Mouse (Mus musculus): ENCODE measurements at regions not wholly inside any gene's neighbourhood (a gene's known extent, or its start where the extent isn't known, plus 50 kb on each side); places are given as distances from the start of the nearest gene placed in this dataset.
"Not testable (repeated sequence)": the region's sequence is repeated elsewhere in the genome, so short reads cannot be mapped to it uniquely, and the experiment has no call there.

DNA sequence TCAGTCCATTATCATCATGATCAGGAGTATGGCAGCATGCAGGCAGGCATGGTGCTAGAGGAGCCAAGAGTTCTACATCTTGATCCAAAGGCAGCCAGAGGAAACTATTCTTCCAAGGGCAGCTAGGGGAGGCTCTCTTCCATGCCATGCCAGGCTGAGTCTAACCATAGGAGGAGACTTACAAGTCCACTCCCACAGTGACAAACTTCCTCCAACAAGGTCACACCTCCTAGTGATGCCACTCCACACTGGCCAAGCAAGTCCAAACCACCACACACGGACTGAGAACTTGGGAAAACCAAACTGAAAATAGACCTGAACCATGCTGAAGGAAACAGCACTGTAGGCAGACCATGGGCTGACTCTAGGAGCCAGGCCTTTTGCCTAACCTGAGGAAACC is 197.4 kb downstream of the Prex1 start:
- no peak for DNase-seq

DNA sequence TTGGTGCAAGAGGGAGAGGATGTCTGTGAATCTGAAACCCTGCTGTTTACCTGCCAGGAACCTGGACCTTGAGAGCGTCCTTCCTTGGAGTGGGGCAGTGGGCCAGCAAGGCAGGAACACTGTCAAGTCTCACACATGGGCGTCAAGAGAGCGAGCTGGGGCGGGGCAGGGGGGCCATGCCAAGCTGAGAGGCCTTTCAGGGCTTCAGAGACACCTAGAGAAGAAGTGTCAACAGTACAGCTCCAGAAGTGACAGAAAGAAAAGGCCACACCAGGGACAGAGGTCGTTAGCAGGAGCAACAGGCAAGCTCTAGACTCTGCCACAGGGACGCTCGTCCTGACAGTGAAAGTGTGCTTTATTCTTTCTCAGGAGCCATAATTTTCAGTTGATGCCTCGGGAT is 199.0 kb downstream of the Prex1 start:
- DNase-seq = no peak

DNA sequence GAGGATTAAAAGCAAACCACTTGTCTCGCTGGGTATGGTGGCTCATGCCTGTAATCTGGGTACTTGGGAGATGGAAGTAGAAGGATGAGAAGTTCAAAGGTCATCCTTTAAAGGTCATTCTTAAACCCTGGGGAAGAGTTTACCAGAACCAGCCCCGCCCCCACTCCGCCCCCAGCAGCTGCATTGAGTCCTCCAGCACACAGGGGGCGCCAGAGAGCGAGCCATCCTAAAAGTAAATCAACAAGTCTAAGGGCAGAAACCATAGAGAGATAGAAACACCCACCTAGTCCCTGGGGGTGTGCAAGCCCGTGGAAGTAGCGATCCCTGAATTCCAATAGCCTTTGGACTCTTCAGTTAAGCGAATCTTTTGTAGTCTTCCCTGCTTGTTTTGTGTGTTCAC is 201.1 kb downstream of the Prex1 start:
- DNase-seq = no peak

DNA sequence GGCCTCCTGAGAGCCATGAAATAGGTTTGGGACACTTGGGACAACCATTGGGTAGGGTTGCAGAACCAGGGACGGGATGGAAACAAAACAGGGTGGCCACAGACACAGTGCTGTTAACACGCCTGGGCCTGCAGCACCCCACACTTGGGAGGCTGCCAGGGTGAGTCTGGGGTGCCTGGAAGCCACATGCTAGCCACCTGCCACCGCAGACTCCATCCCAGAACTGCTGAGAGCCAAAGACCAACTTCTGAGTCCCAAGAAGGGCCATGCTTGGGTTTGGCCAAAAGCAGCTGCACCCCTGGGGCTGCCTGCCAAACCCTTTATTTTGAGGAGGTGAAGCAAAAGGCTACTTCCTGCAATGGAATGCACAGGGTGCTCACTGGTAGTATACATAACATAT is 202.2 kb downstream of the Prex1 start:
- DNase-seq = not testable (repeated sequence)

DNA sequence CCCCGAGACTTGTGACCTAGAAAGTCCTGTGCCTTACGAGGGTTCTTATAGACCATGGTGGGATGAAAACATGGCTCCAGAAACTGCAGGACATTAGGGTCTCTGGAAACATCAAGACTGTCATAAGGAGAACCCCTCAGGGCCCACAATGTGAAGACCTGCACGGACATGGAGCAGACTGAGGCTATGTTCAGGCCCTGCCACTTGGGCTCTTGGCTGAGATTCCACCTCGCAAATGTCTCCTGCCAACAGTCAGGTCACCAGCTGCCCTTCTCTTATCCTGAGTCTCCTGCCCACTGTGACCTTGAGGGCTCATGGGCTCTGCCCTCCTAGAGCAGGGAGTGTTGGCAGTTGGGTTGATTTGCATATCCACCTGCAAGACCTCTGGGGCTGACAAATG is 202.9 kb downstream of the Prex1 start:
- DNase-seq = no peak

DNA sequence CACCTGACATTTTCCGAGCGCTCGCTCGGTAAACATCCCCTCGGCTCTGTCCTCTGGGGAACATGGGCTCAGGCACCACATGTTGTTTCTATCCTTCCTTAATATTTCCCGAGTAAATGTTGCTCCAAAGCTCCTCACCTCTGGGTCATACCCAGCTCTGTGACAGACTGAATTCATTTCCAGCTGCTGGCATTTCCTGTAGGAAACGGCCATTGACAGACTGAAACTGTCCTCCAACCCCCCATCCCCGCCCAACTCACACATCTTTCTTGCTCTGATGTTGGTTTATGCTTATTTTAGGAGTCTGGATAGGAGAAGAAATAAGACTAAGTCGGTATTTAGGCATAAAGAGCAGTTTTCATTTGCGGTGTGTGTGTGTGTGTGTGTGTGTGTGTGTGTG is 204.0 kb downstream of the Prex1 start:
- no peak for DNase-seq

DNA sequence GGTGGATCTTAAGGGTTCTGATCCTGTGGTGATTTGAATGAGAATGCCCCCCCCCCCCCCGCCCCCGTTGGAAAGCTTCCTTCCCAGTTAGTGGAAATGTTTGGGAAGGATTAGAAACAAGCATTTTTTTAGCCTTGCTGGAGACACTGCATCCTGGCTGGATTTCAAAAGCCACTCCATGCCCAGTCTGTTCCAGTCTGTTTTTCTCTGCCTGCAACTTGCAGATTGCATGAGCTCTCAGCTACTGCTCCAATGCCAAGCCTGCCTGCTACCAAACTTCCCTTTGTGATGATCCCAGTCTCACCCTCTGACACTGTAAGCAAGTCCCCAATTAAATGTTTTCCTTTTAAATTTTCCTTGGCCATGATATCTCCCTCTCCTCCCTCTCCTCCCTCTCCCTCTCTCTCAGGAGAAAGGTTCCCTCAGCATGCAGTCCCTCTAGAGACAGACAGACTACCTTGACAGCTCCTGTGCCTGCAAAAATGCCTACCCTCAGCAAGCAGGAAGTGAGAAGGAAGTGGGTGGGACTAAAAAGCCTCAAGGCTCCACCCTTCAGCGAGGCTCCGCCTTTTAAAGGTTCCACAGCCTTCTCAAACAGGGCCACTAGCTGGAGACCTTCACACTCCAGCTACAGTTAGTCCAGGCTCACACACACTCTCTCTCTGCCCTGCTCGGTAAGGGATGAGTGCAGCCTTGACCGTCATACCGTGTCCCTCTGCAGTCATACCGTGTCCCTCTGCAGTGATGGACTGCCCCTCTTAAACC is 204.8 kb downstream of the Prex1 start:
- DNase-seq = no peak

DNA sequence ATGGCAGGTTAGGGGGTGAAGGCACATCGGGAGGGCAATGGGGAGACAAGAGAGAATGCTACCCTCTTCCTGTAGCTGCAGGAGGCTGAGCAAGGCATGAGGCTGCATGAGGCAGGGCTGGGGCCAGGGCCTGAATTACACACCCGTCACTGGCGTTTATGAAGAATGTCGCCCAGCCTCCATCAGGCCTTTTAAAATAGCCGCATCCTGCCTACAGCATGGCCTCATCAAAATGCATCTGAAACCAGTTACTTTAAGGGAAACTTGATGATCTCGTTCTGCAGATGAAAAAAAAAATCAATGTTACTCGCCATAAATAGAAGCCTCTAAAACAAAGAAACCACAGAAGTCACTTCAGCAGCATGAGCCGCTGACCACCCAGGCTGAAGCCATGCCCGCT is 208.3 kb downstream of the Prex1 start:
- DNase-seq = no peak

DNA sequence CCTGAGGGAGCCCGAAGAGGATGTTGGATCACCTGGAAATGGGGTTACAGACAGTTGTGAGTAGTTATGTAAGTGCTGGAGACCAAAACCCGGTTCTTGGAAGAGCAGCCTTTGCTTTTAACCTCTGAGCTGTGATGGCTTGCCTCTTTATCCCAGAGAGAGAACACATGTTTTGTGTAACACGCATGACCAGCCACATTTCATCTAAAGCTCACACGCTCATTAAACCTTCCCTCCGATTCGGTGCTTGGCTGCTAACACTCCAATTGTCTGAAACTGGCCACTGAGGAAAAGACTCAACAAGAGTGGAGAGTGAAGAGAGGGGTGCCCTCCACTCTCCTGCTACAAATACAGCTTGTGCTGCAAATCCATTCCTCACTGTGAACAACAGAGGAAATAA is 210.0 kb downstream of the Prex1 start:
- DNase-seq = no peak

DNA sequence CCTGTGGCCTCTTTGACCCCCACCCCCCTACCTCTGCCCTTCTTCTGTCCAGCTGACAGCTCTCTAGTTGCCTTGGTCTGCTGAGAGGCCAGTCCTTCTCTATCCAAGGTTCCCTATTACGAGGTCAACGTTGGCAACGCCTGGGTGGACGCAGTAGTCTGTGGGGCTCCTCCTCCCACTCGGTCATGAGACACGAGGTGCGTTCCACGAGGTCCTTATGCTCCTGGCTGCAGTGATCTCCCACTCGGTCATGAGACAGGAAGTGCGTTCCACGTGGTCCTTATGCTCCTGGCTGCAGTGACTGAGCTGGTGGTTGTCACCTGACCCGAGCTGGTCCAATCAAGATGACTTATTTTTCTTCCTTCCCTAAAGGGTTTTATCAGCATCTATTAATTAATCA is 220.7 kb downstream of the Prex1 start:
- DNase-seq = no peak

DNA sequence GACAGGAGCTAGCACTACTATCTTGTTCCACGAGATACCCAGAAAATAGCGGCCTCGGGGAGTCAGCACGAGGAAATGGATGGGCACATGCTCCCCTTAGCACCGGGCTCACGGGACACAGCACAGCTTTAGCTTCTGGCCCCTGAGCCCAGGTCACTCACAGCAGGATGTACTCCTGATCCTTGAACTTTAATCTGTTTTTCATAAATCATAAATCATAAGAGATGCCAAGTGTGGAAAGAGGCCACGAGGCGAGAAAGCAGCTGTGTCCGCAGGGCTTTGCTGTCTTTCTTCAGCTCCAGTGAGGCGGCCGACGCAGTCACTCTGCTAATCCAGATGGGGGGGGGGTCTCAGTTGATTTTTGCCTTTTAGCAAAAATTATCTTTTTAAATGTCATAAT is 221.2 kb downstream of the Prex1 start:
- DNase-seq = no peak

DNA sequence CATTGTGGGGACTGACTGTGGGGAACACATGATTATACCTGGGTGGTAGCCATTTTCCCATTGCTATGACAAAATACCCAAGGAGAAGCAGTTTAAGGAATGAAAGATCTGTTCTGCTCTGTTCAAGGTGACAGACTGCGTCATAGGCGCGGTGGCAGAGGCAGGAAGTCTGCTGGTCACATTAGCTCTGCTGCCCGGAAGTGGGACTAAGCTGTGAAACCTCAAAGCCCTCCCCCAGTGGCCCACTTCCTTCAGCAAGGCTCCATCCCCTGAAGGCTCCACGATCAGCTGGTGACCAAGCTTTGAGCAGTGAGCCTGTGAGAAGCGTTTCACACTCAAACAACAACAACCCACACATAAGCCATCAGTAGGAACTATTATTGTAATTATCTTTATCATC is 221.8 kb downstream of the Prex1 start:
- DNase-seq = no peak

DNA sequence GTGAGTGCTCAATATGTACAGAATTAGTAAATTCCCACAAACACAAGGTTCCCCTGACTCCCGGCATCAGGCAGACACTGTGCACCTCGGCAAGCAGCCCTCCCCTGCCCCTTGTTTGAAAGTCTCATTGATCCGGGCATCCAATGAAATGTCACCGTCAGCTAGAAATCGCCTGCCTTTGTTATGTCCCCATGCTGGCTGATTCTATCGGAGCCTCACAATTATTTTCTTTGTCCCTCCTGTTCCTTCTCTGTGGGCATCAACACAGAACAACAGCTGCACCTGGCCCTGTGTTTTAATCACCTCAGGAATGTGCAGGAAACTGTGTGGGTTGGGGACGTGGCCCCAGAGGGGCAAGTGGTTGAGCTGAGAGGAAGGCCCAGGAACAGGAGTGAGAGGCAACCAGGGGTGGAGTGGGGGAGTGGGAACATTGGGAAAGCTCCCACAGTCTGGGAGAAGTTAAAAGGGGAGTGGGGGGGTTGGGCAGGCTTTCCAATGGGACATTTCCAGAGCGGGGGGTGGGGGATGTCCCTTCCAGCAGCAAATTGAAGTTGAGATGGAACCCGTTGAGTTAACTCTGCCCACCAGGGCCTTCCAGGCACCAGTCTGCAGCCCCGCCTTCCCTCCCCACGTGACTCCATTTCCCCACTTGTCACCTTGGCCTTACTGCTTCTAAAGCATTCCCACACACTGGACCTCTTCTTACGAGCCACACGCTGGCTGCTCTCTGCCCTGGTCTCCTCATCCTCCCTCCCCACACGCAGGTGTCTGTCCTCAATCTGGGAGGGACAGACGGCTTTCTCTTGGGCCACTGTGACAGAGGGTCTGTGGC is 224.4 kb downstream of the Prex1 start:
- no peak for DNase-seq

DNA sequence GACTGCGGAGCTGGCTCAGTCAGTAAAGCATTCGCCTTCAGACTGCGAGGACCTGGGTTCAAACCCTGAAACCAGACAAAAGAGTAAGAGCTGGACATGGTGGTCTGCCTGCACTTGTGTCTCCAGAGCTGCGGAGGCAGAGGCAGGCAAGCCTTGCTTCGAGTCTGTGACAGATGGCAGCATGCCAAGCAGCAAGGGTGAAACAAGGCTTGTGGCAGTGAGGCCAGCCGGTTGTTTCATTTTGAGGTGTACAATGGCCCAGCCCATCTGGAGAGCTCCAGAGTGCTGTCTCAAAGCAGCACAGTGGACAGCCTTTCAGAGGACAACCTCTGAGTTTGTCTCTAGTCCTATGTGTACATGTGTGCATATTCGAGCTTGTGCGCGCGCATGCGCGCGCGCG is 225.9 kb downstream of the Prex1 start:
- no peak for DNase-seq

DNA sequence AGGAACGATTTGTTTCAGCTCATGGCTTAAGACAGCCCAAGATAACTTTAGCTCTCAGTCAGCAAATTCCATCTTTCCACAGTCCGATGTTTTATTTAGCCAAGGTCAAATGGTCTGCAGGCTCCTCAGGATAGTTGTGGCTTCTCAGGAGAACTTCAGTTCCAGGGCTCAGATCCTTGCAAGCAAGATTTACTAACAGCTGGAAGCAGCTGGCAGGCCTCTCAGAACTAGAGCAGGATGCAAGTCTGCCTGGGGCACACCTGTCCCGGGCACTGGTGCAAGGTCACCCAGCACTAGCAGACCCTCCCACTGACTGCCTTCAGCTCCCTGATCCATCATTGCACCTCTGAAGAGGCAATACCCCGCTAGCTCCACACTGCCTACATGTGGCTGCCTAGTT is 227.8 kb downstream of the Prex1 start:
- no peak for DNase-seq

GRCm38 (mm10) chr2:166485361-166485760 is 228.3 kb downstream of the Prex1 start:
- no peak for DNase-seq

GRCm38 (mm10) chr2:166483617-166484319 is 229.9 kb downstream of the Prex1 start:
- DNase-seq = no peak

- DNase-seq = peak; percentile 10
Observed at GRCm38 (mm10) chr2:166482720-166483616, 230.7 kb downstream of the Prex1 start.

- DNase-seq = no peak
Observed at GRCm38 (mm10) chr2:166481774-166482173, 231.9 kb downstream of the Prex1 start.

GRCm38 (mm10) chr2:166481362-166481761 is 232.3 kb downstream of the Prex1 start:
- no peak for DNase-seq

DNA sequence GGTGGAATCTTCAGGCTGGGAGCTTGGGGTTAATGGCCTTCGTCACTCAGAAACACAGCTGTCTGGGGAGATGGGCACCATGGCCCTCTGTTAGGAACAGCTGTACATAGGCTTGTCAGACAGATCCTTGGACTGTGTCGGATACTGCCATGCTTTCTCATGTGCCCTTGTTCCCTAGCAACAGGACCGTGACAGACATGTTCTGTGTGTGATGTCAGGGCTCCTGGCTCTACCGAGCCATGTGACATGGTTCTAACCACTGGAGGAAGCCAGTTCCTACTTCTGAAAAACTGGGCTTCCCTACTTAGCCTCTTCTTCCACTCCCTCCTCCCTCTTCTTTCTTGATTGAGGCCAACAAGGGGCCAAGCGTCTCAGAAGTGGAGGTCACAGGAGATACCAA is 232.7 kb downstream of the Prex1 start:
- DNase-seq = no peak

DNA sequence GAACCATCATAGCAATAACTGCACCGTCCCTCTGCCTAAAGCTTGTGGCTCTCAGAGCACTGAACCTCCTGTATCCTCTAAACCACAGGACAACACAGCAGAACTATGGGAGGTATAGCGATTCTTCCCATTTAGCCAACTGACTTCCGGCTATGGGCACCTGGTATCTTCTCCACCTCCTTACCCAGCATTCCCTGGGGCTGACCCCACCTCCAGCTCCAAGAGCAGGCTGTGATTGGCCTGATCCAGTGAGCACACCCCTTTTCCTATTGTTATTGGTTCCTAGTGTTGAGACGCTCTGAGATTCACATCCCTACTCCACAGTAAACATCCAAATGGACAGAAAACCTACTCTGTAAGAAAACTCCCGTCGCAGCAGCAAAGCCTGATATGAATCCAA is 236.7 kb downstream of the Prex1 start:
- DNase-seq = no peak

DNA sequence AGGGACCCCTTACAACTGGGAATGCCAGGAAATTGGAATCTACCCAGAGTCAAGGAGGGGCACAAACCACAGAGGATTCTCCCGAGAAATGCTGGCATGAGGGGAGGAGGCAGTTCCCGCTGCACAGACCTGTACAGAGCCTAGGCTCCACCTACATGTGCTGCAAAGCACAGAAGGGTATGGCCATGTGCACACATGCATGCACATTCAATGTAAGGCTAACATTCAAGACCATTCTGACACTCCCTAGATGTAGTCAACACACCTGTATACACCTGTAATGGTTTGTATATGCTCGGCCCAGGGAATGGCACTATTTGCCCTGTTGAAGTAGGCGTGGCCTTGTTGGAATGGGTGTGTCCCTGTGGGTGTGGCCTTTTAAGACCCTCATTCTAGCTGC is 238.0 kb downstream of the Prex1 start:
- no peak for DNase-seq

Data from cerebellum, adult 8-10 months (tissue).